Mouse (Mus musculus) intestine, postnatal 0 days (tissue): ENCODE data around the gene Zfp989. TPM values are rescaled to one million over a fixed set of nuclear protein-coding genes. Genes with fewer than 3 reads are reported as not detected.
"Not testable (repeated sequence)": the region's sequence is repeated elsewhere in the genome, so short reads cannot be mapped to it uniquely, and the experiment has no call there.

Experiments
- ATAC-seq: fragments of 200-750 bp; cut with Nextera tagmentation; 2 replicates; pipeline ENCODE4 v1.8.0; 2017; ENCODE audit warnings: mild to moderate bottlenecking, moderate TSS enrichment, moderate library complexity
- H3K27ac ChIP-seq: fragments of 300-500 bp; sonication (generic); 2 replicates; pipeline ENCODE4 v1.5.1; 2014; ENCODE audit warnings: mild to moderate bottlenecking, low read depth, low read length, moderate library complexity
- H3K27me3 ChIP-seq: fragments of 300-500 bp; sonication (generic); replicated peaks from 2 replicates; pipeline ENCODE4 v1.6.1; 2014; ENCODE audit warnings: low read length, mixed read lengths; ENCODE audit not compliant: control insufficient read depth, insufficient read depth
- H3K36me3 ChIP-seq: fragments of 300-500 bp; sonication (generic); 2 replicates; pipeline ENCODE4 v1.6.1; 2014; ENCODE audit warnings: mild to moderate bottlenecking, moderate library complexity; ENCODE audit not compliant: control insufficient read depth, insufficient read depth
- H3K4me1 ChIP-seq: fragments of 300-500 bp; sonication (generic); replicated peaks from 2 replicates; pipeline ENCODE4 v1.6.1; 2014; ENCODE audit warnings: antibody characterized with exemption, low read length, mixed read lengths; ENCODE audit not compliant: control insufficient read depth, insufficient read depth
- H3K4me2 ChIP-seq: fragments of 300-500 bp; sonication (generic); replicated peaks from 2 replicates; pipeline ENCODE4 v1.6.1; 2014; ENCODE audit warnings: low read depth, mild to moderate bottlenecking, moderate library complexity
- H3K4me3 ChIP-seq: fragments of 300-500 bp; sonication (generic); 2 replicates; pipeline ENCODE4 v1.5.1; 2014; ENCODE audit warnings: low read depth, low read length
- H3K9ac ChIP-seq: fragments of 300-500 bp; sonication (generic); 2 replicates; pipeline ENCODE4 v1.6.1; 2014; ENCODE audit warnings: mild to moderate bottlenecking, low read depth, low read length
- H3K9me3 ChIP-seq: fragments of 300-500 bp; sonication (generic); 2 replicates; pipeline ENCODE4 v1.6.1; 2016; ENCODE audit warnings: mixed run types; ENCODE audit not compliant: control insufficient read depth
- CTCF ChIP-seq: sonication (generic); IDR thresholded peaks from 2 replicates; pipeline ENCODE4 v1.5.1; 2016; ENCODE audit warnings: low read depth, mild to moderate bottlenecking, control low read depth, antibody characterized with exemption, moderate library complexity
- WGBS: fragments of 180-500 bp; shearing (Covaris S2); extraction: QIAGEN DNeasy Blood & Tissue Kit; methylation state at CpG from one replicate; pipeline ENCODE4 v1.1.7; 2014; 5-methylcytosine and 5-hydroxymethylcytosine counted together
- polyA plus RNA-seq: library from polyadenylated mRNA; unstranded; fragments of >200 nt; fragmentation: Nextera tagmentation; extraction: Ambion mirVana; gene quantifications from 2 replicates; pipeline ENCODE4 v1.2.1, GENCODE M21; 2015

Gene Zfp989
- not detected in 2 replicates for polyA plus RNA-seq

- not testable (repeated sequence) for H3K36me3 ChIP-seq, H3K9me3 ChIP-seq, H3K4me3 ChIP-seq, ATAC-seq, H3K9ac ChIP-seq, H3K4me2 ChIP-seq, H3K27ac ChIP-seq, H3K4me1 ChIP-seq, H3K27me3 ChIP-seq
- WGBS = 87% methylated on average over 5 of the region's 5 CpGs
These were observed at the start of gene Zfp989 for GRCm38 (mm10) chr4:146971757-146972156. Gene Zfp989 (plus strand): TSS chr4:146971976.

- Histone ChIP-seq H3K27ac (no peak overlapping the region), H3K9ac (no peak overlapping the region), H3K36me3 (no peaks in the 10 kb centered on the region), H3K4me3 (peak overlapping the region; percentile 17; the same call in 1 of the 2 replicates), H3K27me3 (no peaks in the 10 kb centered on the region), H3K4me2 (peak overlapping the region; percentile 53), H3K9me3 (0 out of 2 replicates have a peak, but pooled peaks cover 8% of the 10 kb centered on the region), H3K4me1 (no peaks in the 10 kb centered on the region)
- TF ChIP-seq CTCF = no peak
- no peak for ATAC-seq
- WGBS = 11% methylated on average over 76 of the region's 77 CpGs
These were observed 39.3 kb upstream of the Zfp989 start for GRCm38 (mm10) chr4:146932311-146933082.

GRCm38 (mm10) chr4:146941691-146942090, 30.1 kb upstream of the Zfp989 start:
- H3K4me3 ChIP-seq, H3K27me3 ChIP-seq, H3K9me3 ChIP-seq, H3K9ac ChIP-seq, ATAC-seq, H3K27ac ChIP-seq, H3K4me2 ChIP-seq, H3K4me1 ChIP-seq, H3K36me3 ChIP-seq: not testable (repeated sequence)
- 54% methylated on average over 31 of the region's 32 CpGs for WGBS

GRCm38 (mm10) chr4:146976581-146976980, 4.8 kb downstream of the Zfp989 start:
- ATAC-seq, H3K4me2 ChIP-seq, H3K9ac ChIP-seq, H3K27me3 ChIP-seq, H3K9me3 ChIP-seq, H3K27ac ChIP-seq, H3K36me3 ChIP-seq, H3K4me3 ChIP-seq, H3K4me1 ChIP-seq: not testable (repeated sequence)
- 21% methylated on average over 2 of the region's 2 CpGs for WGBS

- not testable (repeated sequence) for H3K4me1 ChIP-seq, H3K4me3 ChIP-seq, ATAC-seq, H3K27me3 ChIP-seq, H3K27ac ChIP-seq, H3K36me3 ChIP-seq, H3K4me2 ChIP-seq, H3K9ac ChIP-seq, H3K9me3 ChIP-seq
- no CpG with 5 or more reads among the region's 1 CpGs for WGBS
These were observed 46.6 kb downstream of the Zfp989 start for GRCm38 (mm10) chr4:147018400-147018799.

GRCm38 (mm10) chr4:147021550-147021949, 49.8 kb downstream of the Zfp989 start, which contains the start of gene Rex2:
Gene Rex2 (plus strand): TSS chr4:147021850.
- not testable (repeated sequence) for H3K4me2 ChIP-seq, H3K27ac ChIP-seq, H3K36me3 ChIP-seq, H3K4me1 ChIP-seq, H3K9me3 ChIP-seq, ATAC-seq, H3K27me3 ChIP-seq, H3K4me3 ChIP-seq, H3K9ac ChIP-seq
- WGBS = no CpG with 5 or more reads among the region's 6 CpGs

- not testable (repeated sequence) for H3K9me3 ChIP-seq, H3K36me3 ChIP-seq, ATAC-seq, H3K27me3 ChIP-seq, H3K9ac ChIP-seq, H3K4me1 ChIP-seq, H3K27ac ChIP-seq, H3K4me2 ChIP-seq, H3K4me3 ChIP-seq
- 61% methylated on average over 1 of the region's 1 CpGs for WGBS
These were observed 54.6 kb downstream of the Zfp989 start for GRCm38 (mm10) chr4:147026374-147026773.

GRCm38 (mm10) chr4:147031308-147032036, 59.7 kb downstream of the Zfp989 start:
- not testable (repeated sequence) for H3K9ac ChIP-seq, H3K4me2 ChIP-seq, H3K9me3 ChIP-seq, H3K36me3 ChIP-seq, H3K4me1 ChIP-seq, H3K27me3 ChIP-seq, H3K4me3 ChIP-seq, H3K27ac ChIP-seq
- 90% methylated on average over 1 of the region's 2 CpGs for WGBS
- ATAC-seq = 0 out of 2 replicates have a peak, but pooled peaks have one; percentile 25
